Mouse (Mus musculus) heart, adult 11 months (tissue): ENCODE data around the gene Olfr346.

Source experiments
- DNase-seq: peaks from one replicate; pipeline ENCODE4 v3.0.0; 2022

The Olfr346 gene

DNA sequence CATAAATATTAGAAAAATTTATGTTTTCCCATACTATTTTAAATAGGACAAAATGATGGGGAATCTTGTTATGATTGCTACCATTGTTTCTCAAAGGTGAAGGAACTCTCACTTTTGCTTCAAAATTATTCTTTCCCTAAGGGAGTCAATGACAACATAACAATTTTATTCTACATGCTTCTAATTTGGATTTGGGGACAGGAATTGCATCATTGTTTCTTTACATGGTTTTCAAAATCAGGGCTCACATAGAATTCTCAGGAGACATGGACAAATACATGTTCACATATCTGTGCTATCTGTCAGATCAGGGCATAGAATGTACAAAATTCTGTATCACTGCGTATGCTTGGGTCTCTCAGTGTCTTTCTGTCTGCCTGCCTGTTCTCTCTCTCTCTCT, at the start of gene Olfr346:
Olfr346 (plus strand) TSS at position 301 of the 400 bp plus-strand sequence.
- DNase-seq, result no peak

- DNase-seq, result no peak
These were observed 45.8 kb upstream of the Olfr346 start, which contains the start of gene Olfr345 for GRCm38 (mm10) chr2:36639741-36640140. TSS of gene Olfr345 (plus strand) at chr2:36640041.

DNA sequence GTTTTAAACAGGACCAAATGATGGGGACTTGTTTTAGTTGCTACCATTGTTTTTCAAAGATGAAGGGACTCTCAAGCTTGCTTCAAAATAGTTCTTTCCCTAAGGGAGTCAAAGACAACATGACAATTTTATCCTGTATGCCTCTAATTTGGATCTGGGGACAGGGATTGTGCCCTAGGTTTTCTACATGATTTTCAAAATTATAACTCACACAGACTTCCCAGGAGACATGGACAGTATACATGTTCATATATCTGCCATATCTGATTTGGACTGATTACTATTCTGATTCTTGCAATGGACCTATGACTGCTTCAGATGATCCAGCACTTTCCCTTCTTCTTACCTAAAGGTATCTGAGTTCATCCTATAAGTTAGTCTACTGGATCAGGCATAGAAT, 46.0 kb downstream of the Olfr346 start, which contains the start of gene Olfr347:
Olfr347 (plus strand) TSS at position 301 of the 400 bp plus-strand sequence.
- no peak for DNase-seq

DNA sequence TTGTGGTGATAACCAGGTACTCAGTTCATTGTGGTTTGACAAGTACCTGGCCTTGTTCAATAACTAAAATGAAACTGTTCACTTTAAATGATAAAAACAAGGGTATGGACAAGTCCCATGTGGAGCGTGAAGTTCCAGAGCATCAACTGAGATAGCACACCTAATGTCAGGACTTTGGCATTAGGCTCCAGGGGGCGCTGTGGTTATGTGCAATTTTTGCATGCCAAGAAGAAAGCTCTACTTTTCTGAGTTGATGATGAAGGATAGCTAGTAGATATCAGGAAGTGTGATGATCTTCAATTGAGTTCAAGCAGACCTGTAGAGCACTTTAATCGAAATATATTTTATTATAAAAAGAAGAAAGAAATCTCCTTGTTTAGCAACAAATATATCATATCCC, 50.6 kb downstream of the Olfr346 start:
- no peak for DNase-seq
